Mouse (Mus musculus): ENCODE results near the gene Srp68. TPM values are rescaled to one million over a fixed set of nuclear protein-coding genes. Genes with fewer than 3 reads are reported as not detected.

Gene Srp68
- total RNA-seq, 2 experiments from 2014 or later = 68.5 to 69.5 TPM

GRCm38 (mm10) chr11:116218263-116218662 lies 55.8 kb downstream of the Srp68 start:
- intact Hi-C loops (cut with DNase I; ENCODE audit: low total_unique reads) = loop anchor here (5.0 kb wide), 1 partner anchor 76 kb away; no protein-coding TSS in a partner anchor
- DNase-seq = no peak

- no peak for DNase-seq
- intact Hi-C loops (cut with DNase I; ENCODE audit: low total_unique reads) = loop anchor here (5.0 kb wide), 1 partner anchor 74 kb away; no protein-coding TSS in a partner anchor
These were observed 57.5 kb downstream of the Srp68 start for GRCm38 (mm10) chr11:116216549-116216948.

- DNase-seq = no peak
- intact Hi-C loops (cut with DNase I; ENCODE audit: low total_unique reads) = loop anchor here (5.0 kb wide), 1 partner anchor 74 kb away; no protein-coding TSS in a partner anchor
These were observed 58.0 kb downstream of the Srp68 start for GRCm38 (mm10) chr11:116215991-116216390.

GRCm38 (mm10) chr11:116215181-116215580 lies 58.8 kb downstream of the Srp68 start:
- DNase-seq = no peak
- intact Hi-C loops (cut with DNase I; ENCODE audit: low total_unique reads) = loop anchor here (5.0 kb wide), 1 partner anchor 73 kb away; no protein-coding TSS in a partner anchor

GRCm38 (mm10) chr11:116213877-116214510 lies 60.0 kb downstream of the Srp68 start:
- intact Hi-C loops (cut with DNase I; ENCODE audit: low total_unique reads) = no loop called here
- no peak for DNase-seq

GRCm38 (mm10) chr11:116212847-116213246 lies 61.2 kb downstream of the Srp68 start:
- intact Hi-C loops (cut with DNase I; ENCODE audit: low total_unique reads) = no loop called here
- DNase-seq = no peak

- intact Hi-C loops (cut with DNase I; ENCODE audit: low total_unique reads) = no loop called here
- DNase-seq = no peak
These were observed 63.3 kb downstream of the Srp68 start for GRCm38 (mm10) chr11:116210696-116211095.

- intact Hi-C loops (cut with DNase I; ENCODE audit: low total_unique reads) = no loop called here
- no peak for DNase-seq
These were observed 64.8 kb downstream of the Srp68 start for GRCm38 (mm10) chr11:116209257-116209656.

GRCm38 (mm10) chr11:116208660-116209059 lies 65.4 kb downstream of the Srp68 start:
- intact Hi-C loops (cut with DNase I; ENCODE audit: low total_unique reads) = no loop called here
- no peak for DNase-seq

- no peak for DNase-seq
- intact Hi-C loops (cut with DNase I; ENCODE audit: low total_unique reads) = no loop called here
These were observed 67.3 kb downstream of the Srp68 start for GRCm38 (mm10) chr11:116206678-116207077.

GRCm38 (mm10) chr11:116203150-116203549 lies 70.9 kb downstream of the Srp68 start:
- intact Hi-C loops (cut with DNase I; ENCODE audit: low total_unique reads) = no loop called here
- no peak for DNase-seq

GRCm38 (mm10) chr11:116201151-116201550 lies 72.9 kb downstream of the Srp68 start:
- intact Hi-C loops (cut with DNase I; ENCODE audit: low total_unique reads) = no loop called here
- DNase-seq = no peak

- DNase-seq = peak; percentile 97
- intact Hi-C loops (cut with DNase I; ENCODE audit: low total_unique reads) = no loop called here
These were observed 75.1 kb downstream of the Srp68 start, which contains the start of the genes Ten1 and Acox1 for GRCm38 (mm10) chr11:116198639-116199531. Gene Ten1 (plus strand): TSS chr11:116198855. Gene Acox1 (minus strand): TSS chr11:116199045.

GRCm38 (mm10) chr11:116198132-116198531 lies 75.9 kb downstream of the Srp68 start:
- DNase-seq = no peak
- intact Hi-C loops (cut with DNase I; ENCODE audit: low total_unique reads) = no loop called here

- intact Hi-C loops (cut with DNase I; ENCODE audit: low total_unique reads) = no loop called here
- no peak for DNase-seq
These were observed 76.5 kb downstream of the Srp68 start for GRCm38 (mm10) chr11:116197584-116197906.

- intact Hi-C loops (cut with DNase I; ENCODE audit: low total_unique reads) = no loop called here
- DNase-seq = no peak
These were observed 77.0 kb downstream of the Srp68 start for GRCm38 (mm10) chr11:116196866-116197583.

- DNase-seq = no peak
- intact Hi-C loops (cut with DNase I; ENCODE audit: low total_unique reads) = no loop called here
These were observed 77.7 kb downstream of the Srp68 start for GRCm38 (mm10) chr11:116196336-116196735.

- intact Hi-C loops (cut with DNase I; ENCODE audit: low total_unique reads) = no loop called here
- no peak for DNase-seq
These were observed 78.8 kb downstream of the Srp68 start for GRCm38 (mm10) chr11:116195252-116195651.
